Mouse (Mus musculus) adrenal gland, adult 18-20 months (tissue): ENCODE results near the gene Renbp. TPM values are rescaled to one million over a fixed set of nuclear protein-coding genes. Genes with fewer than 3 reads are reported as not detected.

Source experiments
- DNase-seq, 2 experiments: peaks; one replicate each; pipeline ENCODE4 v3.0.0; 2021 to 2022; ENCODE audit warnings: low spot score in 2 of 2
- long read RNA-seq, 2 experiments: library from polyadenylated mRNA; stranded (forward); transcript quantifications; one replicate each; pipeline ENCODE4 v2.0.0; 2021
- total RNA-seq, 2 experiments: library from RNA; stranded (reverse); gene quantifications; 1 replicate in 1 of 2; 2 replicates in 1 of 2; pipeline ENCODE4 v1.2.3; 2021

The Renbp gene
- 10 to 100 TPM; 22.0 to 29.6 TPM for total RNA-seq
- long read RNA-seq, experiment 1, transcript Renbp-202 (11 exons, 1,418 nt), result major isoform, 12 of 13 reads
- long read RNA-seq, experiment 1, partial matches to known transcripts, result 0 of 13 reads
- long read RNA-seq, experiment 1, other reads (novel, unspliced or antisense), result 1 of 13 reads
- long read RNA-seq, experiment 2, transcript Renbp-202 (11 exons, 1,418 nt), result major isoform, 21 of 28 reads
- long read RNA-seq, experiment 2, partial matches to known transcripts, result 5 of 28 reads
- long read RNA-seq, experiment 2, other reads (novel, unspliced or antisense), result 0 of 28 reads

- DNase-seq, result peak; percentile 35 to 51
Measured at GRCm38 (mm10) chrX:73930402-73931062, at the start of gene Renbp. Renbp (minus strand) TSS chrX:73930850.

DNA sequence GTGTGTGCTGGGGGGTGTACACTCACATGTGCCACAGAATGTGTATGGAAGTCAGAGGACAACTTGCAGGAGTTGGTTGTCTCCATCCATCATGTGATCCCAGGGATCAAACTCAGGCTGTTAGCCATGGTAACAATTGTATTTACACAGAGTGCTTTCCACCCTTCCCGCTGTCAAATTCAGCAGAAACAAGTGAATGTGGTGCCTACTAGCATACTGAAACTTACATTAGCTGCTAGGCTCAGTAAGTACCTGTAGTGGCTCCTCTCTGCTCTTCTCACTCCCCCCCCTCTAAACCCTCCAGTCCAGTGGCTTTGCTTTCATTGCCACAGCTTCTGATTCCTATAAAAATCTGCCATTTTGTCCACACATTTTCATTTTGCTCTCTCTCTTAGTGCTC lies 47.1 kb upstream of the Renbp start:
- DNase-seq, result no peak

GRCm38 (mm10) chrX:73976283-73976682 lies 45.6 kb upstream of the Renbp start:
- DNase-seq, result no peak

DNA sequence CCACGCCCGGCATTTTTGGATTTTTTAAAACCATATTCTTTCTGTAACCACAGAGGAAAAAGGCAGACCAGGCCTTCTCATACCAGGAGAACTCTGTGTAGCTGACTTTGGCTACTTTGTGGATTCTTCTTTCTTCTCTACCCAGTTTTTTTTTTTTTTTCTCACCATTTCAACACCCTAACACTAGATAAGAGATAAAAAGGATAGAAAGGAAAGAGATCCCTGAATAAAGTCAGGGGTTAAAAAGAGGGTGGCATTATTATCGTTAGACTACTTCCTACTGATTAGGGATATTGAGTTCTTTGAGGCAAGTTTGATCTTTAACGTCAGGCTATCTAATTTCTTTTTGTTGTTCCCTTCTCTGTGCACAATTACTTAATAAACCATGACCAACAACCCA lies 42.1 kb upstream of the Renbp start:
- DNase-seq, result no peak

DNA sequence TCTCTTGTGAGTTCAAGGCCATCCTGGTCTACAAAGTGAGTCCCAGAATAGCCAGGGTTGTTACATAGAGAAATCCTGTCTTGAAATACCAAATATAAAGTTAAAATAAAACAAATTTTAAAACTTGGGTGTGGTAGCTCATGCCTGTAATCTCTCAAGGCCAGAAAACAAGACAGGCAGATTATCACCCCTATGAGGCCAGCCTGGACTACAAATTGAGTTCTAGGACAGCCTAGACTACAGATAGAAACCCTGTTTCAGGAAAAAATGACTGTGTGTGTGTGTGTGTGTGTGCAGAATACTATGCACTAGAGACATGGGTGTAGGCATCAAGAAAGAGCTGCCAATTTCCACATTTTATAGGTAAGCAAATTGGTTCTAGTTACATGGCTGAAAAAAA lies 40.1 kb upstream of the Renbp start:
- no peak for DNase-seq

- DNase-seq, result no peak
Measured at GRCm38 (mm10) chrX:73969729-73970128, 39.1 kb upstream of the Renbp start.

GRCm38 (mm10) chrX:73969167-73969566 lies 38.5 kb upstream of the Renbp start:
- no peak for DNase-seq

DNA sequence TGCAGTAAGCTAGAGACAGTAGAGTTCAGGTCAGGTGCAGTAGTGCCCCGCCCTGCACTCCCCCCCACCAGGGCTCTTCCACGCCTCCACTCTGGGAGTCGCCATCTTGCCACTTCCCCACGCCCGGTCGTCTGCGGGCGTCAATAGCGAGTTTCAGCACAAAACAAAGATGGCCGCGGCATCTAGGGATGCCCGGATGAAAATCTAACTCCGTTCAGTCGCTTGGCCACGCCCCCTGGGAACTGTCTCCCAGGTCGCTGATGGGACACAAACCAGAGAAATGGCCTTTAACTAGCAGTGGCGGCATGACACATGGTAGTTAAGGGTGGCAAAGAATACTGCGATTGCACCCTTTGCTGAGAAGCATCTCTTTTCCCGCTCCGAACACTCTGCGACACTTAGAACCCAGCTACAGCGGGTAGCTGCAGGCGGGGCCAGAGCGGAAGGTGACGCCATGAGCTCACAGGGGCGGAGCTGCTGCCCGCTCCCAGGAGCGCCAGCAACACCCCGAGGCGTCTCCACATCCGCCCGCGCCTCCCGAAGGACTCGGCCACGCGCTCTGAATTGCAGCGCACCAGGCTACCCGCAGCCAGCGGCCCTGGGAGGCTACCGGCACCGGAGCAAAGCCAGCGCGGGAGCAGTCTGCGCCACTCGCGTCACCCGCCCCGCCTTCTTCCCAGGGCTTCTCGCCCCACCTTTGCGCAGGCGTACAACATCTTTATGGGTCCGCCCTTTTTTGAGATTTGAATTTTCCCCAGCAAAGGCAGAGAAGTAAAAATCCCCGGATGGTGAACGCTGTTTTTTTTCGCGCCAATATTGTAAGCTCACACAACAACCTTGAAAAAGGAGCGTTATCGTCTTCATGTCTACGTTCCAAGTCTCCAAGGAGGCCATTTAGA lies 36.8 kb upstream of the Renbp start:
- DNase-seq, result peak; percentile 67 to 76

GRCm38 (mm10) chrX:73966248-73967176 lies 35.9 kb upstream of the Renbp start, which contains the start of gene Hcfc1:
Hcfc1 (minus strand) TSS chrX:73966357.
- peak; percentile 77 to 81 for DNase-seq

DNA sequence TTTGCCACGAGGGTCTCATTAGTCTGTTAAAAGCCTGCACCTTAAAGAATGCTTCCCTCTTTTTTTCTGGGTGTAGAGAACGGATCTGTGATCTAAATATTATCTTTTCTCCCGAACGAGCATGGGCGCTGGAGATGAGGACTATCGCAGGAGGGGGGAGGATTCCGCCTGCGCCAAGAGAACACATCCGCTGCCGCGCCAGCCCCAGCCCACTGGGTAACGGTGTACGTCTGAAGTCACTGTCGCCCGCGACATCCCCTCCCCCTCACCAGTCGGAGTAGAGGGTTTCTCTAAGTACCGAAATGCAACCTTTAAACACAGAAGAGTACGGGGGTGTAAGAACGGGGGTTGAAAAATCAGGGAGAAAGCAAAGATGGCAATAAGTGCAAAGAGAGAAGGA lies 34.7 kb upstream of the Renbp start:
- peak; percentile 29 to 35 for DNase-seq

DNA sequence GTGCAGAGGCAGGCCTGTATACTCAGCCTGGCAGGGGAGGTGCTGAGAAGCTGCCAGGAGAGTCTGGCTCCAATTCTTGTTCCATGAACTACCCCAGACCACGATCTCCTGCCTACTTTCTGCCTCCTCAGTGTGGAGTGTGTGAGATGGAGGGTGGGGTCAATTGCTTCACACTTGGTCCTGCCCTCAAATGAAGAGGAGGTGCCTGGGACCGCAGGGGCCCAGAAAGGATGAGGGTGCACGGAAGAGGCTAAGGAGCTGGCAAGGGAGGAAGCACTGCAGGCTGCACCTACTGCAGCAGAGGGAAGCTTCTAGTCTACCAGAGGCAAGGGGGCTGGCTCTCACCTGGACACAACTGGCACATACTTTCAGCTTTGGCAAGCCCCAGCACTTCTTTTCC lies 33.7 kb upstream of the Renbp start:
- DNase-seq, result no peak

- no peak for DNase-seq
Measured at GRCm38 (mm10) chrX:73954988-73955387, 24.3 kb upstream of the Renbp start.

DNA sequence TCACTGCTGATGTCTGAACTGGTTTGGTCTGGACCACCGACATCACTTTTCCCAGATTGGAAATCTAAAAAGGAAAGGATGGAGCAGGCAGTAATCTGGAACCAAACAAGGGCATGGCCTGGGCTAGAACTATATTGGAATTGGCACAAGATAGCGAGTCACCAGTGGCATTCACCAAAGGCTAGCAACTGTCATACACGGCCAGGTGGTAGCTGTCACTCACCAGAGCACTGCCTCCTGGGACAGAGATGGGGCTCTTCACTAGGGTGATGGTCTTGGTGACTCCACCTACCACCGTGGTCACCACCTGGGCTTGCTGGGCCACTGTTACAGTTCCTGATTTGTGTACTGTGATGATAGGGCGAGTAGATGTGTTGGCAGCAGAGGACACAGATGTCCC lies 22.0 kb upstream of the Renbp start:
- DNase-seq, result no peak

GRCm38 (mm10) chrX:73949341-73949740 lies 18.7 kb upstream of the Renbp start:
- no peak for DNase-seq

GRCm38 (mm10) chrX:73948647-73949046 lies 18.0 kb upstream of the Renbp start:
- DNase-seq, result peak; percentile 30

GRCm38 (mm10) chrX:73946896-73947295 lies 16.2 kb upstream of the Renbp start:
- DNase-seq, result no peak

GRCm38 (mm10) chrX:73942294-73942693 lies 11.6 kb upstream of the Renbp start:
- DNase-seq, result no peak

DNA sequence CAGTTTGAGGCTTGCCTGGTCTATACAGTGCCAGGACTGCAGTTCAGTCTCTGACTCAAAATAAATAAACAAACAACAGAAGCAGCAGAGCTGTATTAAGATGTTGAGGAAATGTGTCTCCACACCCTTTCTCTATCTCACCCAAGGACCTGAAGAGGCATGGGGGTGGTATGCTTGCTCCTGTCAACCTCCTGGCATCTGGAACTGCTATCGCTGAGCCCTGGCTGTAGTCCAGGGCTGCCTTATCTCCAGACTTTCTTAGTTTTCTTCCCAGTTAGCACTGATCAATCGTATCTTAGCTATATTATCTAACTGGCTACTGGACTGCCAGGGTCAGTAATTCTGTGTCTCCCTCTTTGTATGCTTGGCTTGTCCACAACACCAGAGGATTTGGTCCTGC lies 11.2 kb upstream of the Renbp start:
- DNase-seq, result no peak

DNA sequence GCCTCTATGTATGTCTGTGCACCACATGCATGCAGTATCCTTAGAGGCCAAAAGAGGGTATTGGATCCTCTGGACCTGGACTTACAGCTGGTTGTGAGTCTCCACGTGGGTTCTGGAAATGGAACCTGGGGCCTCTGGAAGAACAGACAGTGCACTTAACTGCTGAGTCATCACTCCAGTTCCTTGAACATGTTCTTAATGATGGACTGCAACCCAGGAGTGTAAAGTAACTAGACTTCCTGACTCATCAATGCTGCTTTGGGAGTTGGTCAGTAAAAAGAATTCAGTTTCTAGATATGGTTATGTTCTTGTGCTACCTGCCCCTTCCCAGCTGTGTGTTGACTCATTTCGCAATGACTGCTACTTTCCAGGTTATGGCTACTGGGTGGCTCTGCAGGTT lies 1.2 kb upstream of the Renbp start:
- DNase-seq, result no peak

GRCm38 (mm10) chrX:73922550-73922882 lies 8.1 kb downstream of the Renbp start:
- DNase-seq, result no peak
